Mouse (Mus musculus): ENCODE measurements around the gene Nif3l1.
A peak's percentile ranks its signal among the peaks of the same experiment; 100 is the strongest.

Gene Nif3l1

GRCm38 (mm10) chr1:58445143-58445722 lies at the start of gene Nif3l1, which contains the start of gene Ppil3:
Gene Nif3l1, plus strand, starts transcription at chr1:58445151.
Gene Ppil3, minus strand, starts transcription at chr1:58445486.
- peak; percentile 89 for DNase-seq (ENCODE audit: low spot score)

GRCm38 (mm10) chr1:58395341-58395740 lies 49.6 kb upstream of the Nif3l1 start:
- no peak for DNase-seq (ENCODE audit: low spot score)

- DNase-seq (ENCODE audit: low spot score), result no peak
Measured at GRCm38 (mm10) chr1:58396179-58396578, 48.8 kb upstream of the Nif3l1 start.

GRCm38 (mm10) chr1:58397731-58398130 lies 47.2 kb upstream of the Nif3l1 start:
- DNase-seq (ENCODE audit: low spot score), result no peak

GRCm38 (mm10) chr1:58401396-58401795 lies 43.6 kb upstream of the Nif3l1 start:
- DNase-seq (ENCODE audit: low spot score), result no peak

GRCm38 (mm10) chr1:58403745-58404144 lies 41.2 kb upstream of the Nif3l1 start:
- DNase-seq (ENCODE audit: low spot score), result no peak

- DNase-seq (ENCODE audit: low spot score), result no peak
Measured at GRCm38 (mm10) chr1:58407321-58407720, 37.6 kb upstream of the Nif3l1 start.

GRCm38 (mm10) chr1:58408141-58408540 lies 36.8 kb upstream of the Nif3l1 start:
- DNase-seq (ENCODE audit: low spot score), result no peak

- no peak for DNase-seq (ENCODE audit: low spot score)
Measured at GRCm38 (mm10) chr1:58409553-58410197, 35.3 kb upstream of the Nif3l1 start.

- no peak for DNase-seq (ENCODE audit: low spot score)
Measured at GRCm38 (mm10) chr1:58410198-58410588, 34.8 kb upstream of the Nif3l1 start.

GRCm38 (mm10) chr1:58410776-58411175 lies 34.2 kb upstream of the Nif3l1 start:
- no peak for DNase-seq (ENCODE audit: low spot score)

- no peak for DNase-seq (ENCODE audit: low spot score)
Measured at GRCm38 (mm10) chr1:58415442-58415841, 29.5 kb upstream of the Nif3l1 start.

- no peak for DNase-seq (ENCODE audit: low spot score)
Measured at GRCm38 (mm10) chr1:58416048-58416447, 28.9 kb upstream of the Nif3l1 start.

GRCm38 (mm10) chr1:58420032-58420431 lies 24.9 kb upstream of the Nif3l1 start:
- DNase-seq (ENCODE audit: low spot score), result no peak

- DNase-seq (ENCODE audit: low spot score), result no peak
Measured at GRCm38 (mm10) chr1:58420961-58421360, 24.0 kb upstream of the Nif3l1 start.

- DNase-seq (ENCODE audit: low spot score), result peak; percentile 89
Measured at GRCm38 (mm10) chr1:58422879-58423278, 22.1 kb upstream of the Nif3l1 start.

- peak; percentile 98 for DNase-seq (ENCODE audit: low spot score)
Measured at GRCm38 (mm10) chr1:58423371-58424248, 21.3 kb upstream of the Nif3l1 start, which contains the start of gene Clk1. Gene Clk1, minus strand, starts transcription at chr1:58424066.

GRCm38 (mm10) chr1:58424551-58424950 lies 20.4 kb upstream of the Nif3l1 start:
- no peak for DNase-seq (ENCODE audit: low spot score)

GRCm38 (mm10) chr1:58444691-58445090 lies 260 bp upstream of the Nif3l1 start:
- DNase-seq (ENCODE audit: low spot score), result no peak

GRCm38 (mm10) chr1:58445861-58446260 lies 910 bp downstream of the Nif3l1 start:
- DNase-seq (ENCODE audit: low spot score), result no peak

GRCm38 (mm10) chr1:58447766-58448165 lies 2.8 kb downstream of the Nif3l1 start:
- no peak for DNase-seq (ENCODE audit: low spot score)

GRCm38 (mm10) chr1:58448396-58448795 lies 3.4 kb downstream of the Nif3l1 start:
- DNase-seq (ENCODE audit: low spot score), result no peak

- no peak for DNase-seq (ENCODE audit: low spot score)
Measured at GRCm38 (mm10) chr1:58454316-58454715, 9.4 kb downstream of the Nif3l1 start.

All from lung, postnatal 25 days (tissue).